Mouse (Mus musculus) thymus, postnatal 4 days (tissue): ENCODE results near the gene Slc23a4.

Experiments used
- DNase-seq: peaks from one replicate; pipeline ENCODE4 v3.0.0; 2021

The Slc23a4 gene

DNA sequence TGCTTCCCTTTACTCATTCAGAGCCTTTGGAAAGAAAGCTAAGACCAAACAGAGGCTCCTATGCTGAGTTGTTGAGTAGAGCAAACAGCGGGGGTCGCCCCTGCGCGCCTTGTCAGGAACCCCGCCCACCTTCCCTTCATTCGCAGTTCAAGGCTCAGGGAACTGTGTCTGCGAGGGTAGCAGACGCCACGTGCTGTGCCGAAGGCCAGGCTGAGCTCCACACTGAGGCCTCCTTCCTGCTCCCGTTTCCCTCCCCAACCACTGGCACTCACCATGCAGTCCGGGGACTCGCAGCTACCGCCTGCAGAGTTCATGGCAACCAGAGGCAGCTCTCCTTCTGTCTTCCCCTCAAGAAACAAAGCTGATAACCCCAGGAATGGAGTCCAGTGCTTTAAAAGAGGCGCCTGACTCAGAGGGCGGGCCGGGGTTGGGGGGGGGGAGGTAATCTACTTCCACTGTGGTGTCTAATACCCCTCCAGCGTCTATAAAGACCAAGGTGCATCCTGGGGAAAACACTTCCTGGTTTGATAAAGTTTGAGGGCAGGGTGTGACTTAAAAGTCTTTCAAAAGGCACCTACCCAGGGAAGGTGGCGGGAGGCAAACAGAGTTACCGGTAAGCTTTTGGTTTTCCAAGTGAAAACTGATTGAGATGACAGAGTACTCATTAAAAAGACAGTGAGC is at the start of gene Slc23a4:
Gene Slc23a4 (minus strand): TSS at position 324 of the 681 bp plus-strand sequence.
- peak; percentile 76 for DNase-seq

DNA sequence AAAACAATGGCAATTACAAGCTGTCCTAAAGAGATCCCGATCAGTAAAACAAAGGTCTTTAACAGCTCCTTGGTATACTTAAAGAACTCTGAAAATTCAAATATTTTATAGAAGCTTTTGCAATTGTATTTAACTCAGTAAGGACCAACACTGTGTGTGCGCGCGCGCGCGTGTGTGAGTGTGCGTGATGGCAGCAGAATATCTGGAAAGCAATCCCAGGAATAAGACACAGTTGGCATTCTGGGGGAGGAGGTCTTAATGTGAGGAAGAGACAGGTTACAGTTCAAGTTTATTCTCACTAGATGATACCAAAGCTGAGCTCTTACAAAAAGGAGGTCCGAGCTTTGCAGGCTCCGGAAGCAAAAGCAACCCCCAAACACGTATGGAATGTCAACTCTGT is 45.1 kb upstream of the Slc23a4 start:
- DNase-seq = no peak

DNA sequence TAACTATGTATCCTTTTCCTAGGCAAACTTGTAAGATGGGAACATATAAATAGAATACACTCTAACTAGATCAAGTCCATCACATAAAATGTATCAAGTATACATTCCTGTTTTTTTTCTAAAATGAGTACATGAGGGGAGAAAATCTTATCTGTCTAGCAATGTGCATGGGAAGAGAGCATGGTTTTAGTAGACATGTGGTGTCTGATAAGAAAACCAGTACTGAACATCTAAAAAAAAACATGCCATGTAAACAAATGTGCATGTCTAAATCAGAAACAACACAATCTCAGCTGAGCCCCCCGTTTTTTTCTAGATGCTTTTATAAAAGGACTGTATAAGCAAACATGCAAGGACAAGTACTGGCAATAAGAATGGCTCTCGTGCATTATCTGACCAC is 44.5 kb upstream of the Slc23a4 start:
- DNase-seq = no peak

DNA sequence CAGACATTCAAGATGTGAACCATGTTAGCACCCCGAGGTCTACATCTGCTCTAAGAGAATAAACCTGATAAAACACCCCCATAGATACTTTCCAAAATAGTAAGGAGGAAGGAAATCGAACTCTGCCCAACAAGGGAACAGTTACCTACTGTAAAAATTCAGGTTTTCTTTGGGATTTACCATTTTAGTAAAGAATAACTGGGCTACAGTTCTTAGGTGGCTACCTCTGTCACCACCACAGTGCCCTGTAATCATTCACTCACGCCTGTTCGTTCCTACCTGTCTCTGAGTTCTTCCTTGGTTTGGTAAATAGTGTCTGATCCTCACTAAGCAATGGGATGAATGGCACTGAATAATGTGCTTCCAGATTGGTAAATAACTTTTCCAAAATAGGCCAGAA is 42.6 kb upstream of the Slc23a4 start:
- DNase-seq = no peak

DNA sequence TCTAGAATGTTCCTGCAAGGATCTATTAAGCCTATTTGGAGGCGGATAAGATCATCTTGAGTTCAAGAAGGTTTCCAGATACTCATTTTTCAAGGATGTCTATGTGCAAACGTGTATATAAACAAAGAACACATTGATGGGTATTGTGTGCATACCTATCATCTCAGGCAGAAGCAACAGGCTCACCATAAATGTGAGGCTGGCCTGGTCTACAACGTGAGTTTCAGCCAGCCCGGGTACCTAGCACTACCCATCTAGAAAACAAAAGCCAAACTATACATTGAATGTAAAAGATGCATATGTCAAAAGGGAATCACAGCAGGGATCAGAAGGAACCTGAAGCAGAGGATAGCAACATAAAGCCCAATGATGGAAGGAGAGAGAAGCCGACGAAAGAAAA is 42.0 kb upstream of the Slc23a4 start:
- no peak for DNase-seq

DNA sequence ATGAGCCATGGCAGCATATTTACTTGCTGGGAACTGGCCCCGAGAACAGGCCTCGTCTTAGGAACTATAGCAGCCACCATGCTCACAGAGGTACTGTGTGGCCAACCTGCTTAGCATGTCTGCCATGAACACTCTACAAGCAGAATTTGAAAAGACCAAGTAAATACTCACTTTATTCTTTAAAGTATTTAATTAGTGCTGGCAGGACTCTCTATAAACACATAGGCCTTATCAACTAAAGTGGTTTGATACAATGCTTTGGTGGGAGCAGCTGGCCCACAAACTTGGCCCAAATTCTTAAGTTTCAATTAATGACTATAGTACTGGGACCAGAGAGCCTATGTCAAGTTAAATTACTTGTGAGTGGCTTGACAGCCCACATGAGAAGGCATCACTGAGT is 39.8 kb upstream of the Slc23a4 start:
- DNase-seq = no peak

DNA sequence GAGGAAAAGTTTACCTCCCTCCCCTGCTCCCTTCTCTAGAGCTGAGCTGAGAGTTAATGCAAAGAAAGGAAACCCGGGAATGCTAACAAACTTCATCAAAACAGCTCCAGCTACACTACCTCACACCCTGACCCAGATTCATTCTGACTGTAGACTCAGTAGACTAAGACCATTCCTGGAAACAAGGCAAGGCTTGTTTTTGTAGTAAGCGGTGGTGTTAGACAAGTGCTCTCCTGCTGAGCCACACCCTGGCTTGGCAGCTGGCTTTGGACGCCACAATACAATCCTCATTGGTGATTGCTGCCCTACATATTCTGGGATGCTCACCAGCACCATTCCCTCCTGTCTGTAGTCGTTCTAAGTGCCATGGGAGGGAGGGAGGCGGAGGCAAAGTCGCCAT is 39.1 kb upstream of the Slc23a4 start:
- DNase-seq = no peak

DNA sequence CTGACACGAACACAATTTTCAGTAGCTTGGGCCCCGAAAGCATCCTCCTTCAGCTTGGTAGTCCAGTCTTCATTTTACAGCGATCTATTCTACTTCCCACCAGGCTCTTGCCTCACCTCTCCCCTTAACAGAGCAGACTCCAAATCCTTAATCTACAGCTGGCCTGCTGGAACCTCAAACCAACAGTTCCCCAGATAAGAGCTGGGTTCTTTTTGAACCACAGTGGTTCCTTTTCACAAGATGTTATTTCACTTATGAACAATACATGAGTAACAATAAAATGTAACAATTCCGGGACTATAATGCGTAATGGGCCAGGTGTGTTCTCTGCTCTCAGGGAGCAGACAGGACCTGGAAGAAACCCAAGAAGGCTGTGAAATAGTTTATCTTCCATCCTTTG is 28.4 kb upstream of the Slc23a4 start:
- DNase-seq = no peak

DNA sequence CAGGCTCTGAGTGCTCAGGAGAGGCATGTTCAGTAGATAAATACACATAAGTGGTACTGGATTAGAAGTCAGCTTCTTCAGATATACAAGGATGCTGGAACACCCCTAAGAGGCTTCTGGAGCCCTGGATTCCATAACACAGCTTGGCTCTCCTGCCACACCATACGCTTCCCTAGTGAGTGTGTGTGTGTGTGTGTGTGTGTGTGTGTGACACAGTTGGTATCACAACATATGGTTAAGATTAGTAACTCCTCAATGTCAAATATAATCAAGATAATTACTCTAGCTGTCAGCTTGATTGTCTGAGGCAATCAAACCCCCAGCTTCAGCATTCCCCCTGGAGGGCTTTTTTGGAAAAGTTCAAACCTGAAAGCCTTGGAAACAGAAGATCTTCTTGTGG is 23.7 kb upstream of the Slc23a4 start:
- no peak for DNase-seq

DNA sequence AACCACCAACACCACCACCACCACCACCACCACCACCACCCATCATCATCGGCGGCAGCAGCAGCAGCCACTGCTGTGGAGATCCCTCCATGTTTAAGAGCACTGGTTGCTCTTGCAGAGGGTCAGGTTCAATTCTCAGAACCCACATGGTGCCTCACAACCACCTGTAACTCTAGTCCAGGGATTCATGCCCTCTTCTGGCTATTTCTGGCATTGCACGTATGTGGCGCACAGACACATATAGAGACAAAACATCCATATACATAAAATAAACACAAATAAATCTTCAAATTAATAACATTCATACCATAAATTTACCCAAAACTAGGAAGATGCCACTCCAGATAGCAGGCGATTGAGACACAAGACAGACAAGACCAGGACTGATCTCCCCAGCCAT is 22.5 kb upstream of the Slc23a4 start:
- peak; percentile 48 for DNase-seq

DNA sequence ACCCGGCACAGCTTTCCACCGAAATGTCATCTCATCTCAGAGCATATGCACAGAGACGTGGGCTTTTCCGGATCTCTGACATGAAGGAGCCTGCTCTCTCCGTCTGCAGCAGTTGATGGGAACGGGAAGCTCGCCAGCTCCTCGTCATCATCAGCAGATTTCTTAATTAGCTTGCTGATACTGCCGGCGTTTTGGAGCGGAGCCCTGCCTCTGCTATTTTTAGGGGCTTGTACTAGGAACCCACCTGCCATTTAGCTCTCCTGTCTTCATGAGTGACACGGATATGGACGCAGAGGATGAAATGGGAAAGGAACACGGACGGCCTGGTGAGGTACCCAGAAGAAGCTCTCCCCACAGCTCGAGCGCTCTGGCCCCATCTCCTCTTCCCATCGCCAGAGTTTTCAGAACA is 14.1 kb upstream of the Slc23a4 start:
- DNase-seq = no peak

DNA sequence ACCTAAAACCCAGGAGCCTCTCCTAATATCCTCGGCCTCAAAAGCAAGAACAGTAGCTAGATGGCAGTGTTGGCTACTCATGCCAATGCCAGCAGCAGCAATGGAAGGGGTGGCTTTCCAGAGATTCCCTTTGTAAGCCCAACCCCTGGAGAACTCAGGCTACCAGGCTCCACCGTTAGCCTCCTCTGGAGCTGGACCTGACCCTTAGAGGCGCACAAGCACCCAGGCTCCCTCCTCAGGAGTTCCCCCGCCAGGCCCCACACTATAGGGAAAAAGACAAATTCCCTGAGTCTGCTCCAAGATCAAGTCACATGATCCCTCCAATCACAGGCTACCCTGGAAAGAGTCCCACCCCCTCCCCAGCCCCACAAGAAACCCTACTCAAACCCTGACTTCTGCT is 10.9 kb upstream of the Slc23a4 start:
- no peak for DNase-seq

DNA sequence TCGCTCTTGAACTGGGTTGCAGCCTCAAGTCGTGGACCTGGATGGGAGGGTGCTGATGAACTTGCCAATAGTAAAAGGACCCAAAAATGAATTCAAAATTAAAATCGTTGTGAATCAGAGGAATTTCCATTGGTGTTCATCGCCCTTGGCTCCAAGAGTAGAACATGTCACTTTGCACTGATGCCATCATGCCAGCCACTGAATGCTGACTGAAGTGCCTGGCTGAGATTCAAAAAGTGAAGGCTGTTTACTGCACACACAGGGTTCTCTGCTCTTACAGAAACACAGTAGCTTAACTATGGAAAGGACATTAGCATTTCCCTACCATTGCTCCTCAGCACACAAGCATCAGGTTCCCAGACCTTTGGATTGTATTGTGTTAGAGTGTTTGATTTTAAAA is 8.3 kb upstream of the Slc23a4 start:
- no peak for DNase-seq

DNA sequence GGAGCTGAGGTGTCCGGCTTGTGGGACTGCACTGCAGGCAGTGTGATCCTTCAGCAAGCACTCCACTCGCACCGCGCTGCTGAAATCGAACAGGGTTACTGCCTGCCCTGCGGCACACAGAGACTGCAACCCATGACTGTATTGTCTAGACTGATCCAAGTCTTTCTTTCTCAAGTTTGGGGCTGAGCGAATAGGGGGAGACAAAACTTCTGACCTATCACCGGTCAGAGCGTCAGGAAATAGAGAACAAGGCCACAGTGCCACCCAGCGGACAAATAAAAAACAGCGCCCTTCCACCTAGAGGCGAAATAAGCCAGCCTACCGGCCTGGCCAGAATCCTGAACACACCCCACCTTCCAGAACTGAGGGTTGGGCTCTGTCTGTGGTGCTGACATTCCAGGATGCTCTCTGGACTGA is 7.1 kb upstream of the Slc23a4 start:
- DNase-seq = peak; percentile 93

DNA sequence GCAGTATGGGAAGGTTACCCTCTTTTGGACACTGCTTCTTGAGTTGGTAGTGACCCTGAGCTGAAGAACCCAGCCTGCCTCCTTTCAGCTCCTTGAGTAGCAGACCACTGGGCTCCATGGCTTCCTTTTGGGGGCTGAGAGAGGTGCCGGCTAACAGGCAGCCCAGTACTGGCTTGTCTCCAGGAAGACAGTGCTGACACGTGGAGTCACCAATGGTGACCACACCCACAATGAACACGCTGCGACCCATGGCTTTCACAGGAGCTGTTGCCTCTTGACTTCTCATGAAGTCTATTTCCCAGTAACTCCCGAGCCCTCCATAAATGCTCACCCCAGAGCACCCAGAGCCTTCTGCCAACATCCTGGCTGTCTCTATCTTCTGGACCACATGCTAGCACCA is 6.5 kb upstream of the Slc23a4 start:
- DNase-seq = no peak

DNA sequence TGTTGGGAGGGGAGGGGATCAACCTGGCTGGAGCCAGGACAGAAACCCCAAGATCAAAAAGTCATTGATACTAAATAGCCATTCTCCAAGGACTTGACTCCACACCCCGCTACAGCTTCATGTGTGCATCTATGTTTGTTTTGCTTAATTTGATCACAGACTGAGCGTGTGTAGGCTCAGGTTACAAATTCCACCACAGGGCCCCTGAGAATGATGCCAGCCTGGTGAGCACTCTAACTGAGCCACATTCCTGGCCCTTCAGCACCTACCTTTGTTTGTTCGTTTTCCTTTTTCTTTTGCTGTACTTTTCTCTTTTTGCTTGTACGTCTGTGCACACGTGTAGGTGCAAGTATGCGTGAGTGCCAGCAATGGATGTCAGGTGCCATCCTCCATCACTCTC is 1.1 kb upstream of the Slc23a4 start:
- DNase-seq = no peak

DNA sequence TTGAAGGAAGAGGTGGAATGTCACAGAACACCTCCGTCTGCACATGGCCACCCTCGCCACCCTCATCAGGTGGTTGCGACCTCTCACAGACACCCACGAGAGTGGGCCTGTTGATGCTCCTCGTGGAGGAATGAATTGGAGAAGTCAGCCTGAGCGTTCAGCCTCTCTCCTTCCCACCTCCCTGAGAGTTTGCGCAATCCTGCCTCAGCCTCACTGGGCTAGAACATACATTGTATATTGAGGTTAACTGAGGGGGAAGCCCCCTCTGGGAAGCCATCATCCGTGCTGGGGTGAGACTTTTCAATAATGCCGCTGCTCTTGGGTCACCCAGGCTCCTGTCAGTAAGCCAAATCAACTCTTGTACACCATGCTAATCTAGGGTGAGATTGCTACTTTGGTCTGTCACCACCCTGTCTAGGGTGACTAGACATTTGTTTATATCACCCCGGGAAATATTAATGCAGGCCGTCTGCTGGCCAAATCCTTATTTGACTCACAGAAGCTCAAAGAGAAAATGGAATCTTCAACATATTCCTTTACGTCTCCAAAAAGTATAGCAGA is 1.0 kb downstream of the Slc23a4 start:
- no peak for DNase-seq

DNA sequence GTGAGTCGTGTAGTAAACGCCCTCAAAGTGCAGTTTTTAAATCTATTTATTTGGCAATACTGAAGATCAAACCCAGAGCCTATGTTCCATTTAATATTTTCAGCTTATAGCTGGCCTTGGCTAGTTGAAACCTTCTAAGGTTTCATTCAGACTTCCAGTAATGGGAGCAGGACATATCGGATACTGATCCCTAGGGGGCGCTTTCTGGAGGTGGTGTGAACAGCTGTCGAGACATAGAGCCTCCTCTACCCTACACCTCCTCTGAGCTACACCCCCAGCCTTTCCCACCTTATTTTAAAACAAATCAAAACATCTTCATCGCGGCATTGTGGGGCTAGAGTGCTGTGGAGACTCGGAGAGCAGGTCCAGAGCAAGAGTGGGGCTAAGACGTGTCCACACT is 7.5 kb downstream of the Slc23a4 start:
- no peak for DNase-seq

DNA sequence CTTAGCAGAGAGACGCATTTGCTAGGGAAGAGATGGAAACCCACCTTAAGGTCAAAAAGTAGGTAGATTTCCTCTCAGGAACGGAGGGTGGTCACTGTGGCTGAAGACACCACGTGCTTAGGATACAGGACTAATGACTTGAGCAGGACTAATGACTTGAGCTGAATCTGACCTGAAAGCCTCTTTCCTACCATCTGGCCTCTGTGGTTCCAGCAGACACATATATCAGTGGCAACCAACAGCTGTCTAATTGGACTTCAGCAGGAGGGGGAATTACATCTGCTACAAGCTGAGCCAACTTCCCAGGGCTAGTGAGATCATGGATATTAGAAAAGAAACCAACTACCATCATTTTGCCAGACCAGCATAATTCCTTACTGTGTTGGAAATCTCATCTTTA is 8.9 kb downstream of the Slc23a4 start:
- no peak for DNase-seq

DNA sequence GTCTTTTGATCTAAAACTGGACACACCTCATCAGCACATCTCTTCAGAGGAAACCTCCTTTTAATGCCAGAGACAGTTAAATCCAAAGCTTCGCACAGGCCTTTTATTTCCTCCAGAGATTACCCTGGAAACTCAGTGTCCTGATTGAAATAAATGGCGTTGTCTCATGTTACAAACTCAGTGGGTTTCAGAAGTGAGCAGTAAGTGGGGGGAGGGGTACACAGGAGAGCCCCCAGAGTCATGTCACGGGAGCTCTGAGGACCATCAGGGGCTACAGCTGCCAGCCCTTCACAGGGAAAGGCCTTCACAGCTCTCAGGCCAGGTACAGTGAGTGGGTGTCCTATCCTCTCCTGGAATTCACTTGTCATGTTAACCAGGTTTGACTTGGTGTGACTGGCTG is 17.0 kb downstream of the Slc23a4 start:
- no peak for DNase-seq

DNA sequence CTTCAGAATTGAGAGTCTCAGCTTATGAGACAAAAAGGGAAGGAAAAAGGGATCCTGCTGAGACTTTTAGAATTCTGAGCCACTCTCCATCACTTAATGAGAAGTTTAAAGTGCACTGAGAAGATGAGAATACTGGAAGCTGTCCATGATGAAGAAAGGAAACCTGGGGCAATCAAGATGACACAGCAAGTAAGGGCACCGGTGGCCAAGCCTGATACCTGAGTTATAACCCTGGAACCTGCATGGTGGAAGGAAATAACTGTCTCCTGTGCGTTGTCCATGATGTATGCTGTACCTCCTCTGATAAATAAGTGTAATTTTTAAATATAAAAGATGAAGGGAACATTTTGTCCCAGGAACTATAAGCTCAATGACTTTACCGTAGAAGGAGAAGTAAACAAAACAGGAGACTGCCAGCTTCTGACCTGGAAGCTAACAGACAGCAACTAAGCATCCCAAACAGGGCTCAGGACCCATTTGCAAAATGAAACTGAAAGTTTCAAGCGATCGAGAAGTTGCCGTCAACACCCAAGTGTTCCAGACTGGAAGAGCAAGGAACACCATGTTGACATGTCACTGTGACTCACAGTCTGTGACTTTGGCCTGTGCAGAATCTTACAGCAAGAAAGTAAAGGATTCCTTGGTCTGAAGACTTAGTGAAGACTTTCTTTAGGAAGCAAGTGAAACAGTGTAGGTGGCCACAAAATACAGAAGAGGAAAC is 22.2 kb downstream of the Slc23a4 start:
- no peak for DNase-seq

DNA sequence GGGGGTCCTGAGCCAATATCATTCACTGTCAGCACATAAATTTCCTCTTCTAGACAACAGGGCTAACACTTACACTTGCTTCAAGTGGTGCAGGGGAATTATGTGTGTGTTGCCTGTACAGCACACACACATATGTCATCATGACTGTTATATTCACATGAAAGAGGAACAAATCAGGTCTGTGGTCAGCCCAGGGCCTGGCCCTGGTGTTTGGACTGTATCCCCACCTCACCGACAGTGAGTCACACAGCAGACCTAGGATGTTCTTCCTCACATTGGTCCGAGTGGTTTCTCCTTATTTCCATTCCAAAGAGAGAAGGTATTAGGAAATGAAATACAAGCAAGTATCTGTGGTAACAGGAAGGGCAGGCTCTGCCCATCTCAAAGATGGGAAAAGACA is 23.7 kb downstream of the Slc23a4 start:
- no peak for DNase-seq

DNA sequence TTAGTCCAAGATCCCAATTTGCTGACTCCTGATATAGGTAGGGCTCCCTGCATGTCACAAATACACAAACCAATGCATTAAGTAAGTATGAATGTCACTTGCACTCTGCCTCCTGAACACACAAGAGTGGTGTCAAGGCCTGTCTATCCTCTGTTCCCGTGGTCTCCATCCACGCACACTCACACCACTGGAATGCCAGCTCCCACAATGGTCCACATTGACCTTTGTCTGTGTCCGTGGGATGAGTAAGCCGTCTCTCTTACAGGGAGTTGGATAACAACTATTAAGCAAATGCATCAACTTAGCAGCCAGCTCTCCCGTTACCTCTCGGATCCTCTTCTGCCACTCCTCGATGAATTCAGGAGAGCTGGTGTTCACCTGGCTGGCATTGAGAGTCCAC is 29.1 kb downstream of the Slc23a4 start:
- DNase-seq = no peak

DNA sequence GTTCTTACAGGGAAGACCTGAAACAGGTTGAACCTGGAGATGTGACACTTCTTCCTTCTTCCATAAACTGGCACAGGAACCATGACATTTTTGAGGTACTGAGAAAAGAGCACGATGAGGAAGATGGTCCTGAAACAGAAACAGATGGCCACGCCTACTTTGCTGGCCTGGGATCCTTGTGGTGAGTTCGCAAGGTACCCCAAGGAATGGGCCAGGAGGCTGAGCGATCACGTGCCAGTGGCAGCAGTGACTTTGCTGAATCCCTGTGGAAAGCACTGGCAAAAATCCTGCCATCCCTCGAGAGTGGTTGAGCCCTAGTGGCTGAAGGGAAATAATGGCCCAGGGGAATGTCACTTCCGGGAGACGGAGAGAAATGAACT is 32.4 kb downstream of the Slc23a4 start:
- DNase-seq = no peak
